Mouse (Mus musculus) forebrain, embryonic 10.5 days (tissue): ENCODE measurements at regions not wholly inside any gene's neighbourhood (a gene's known extent, or its start where the extent isn't known, plus 50 kb on each side); places are given as distances from the start of the nearest gene placed in this dataset.

Experiments used
- DNase-seq: peaks from one replicate; pipeline ENCODE4 v3.0.0-alpha.2; 2017; ENCODE audit warnings: low spot score; ENCODE audit errors: extremely low spot score
- H3K27ac ChIP-seq: fragments of 300-500 bp; sonication (generic); 2 replicates; pipeline ENCODE4 v1.5.1; 2016; ENCODE audit warnings: mild to moderate bottlenecking
- H3K27me3 ChIP-seq: fragments of 300-500 bp; sonication (generic); 2 replicates; pipeline ENCODE4 v1.6.1; 2016; ENCODE audit warnings: mild to moderate bottlenecking; ENCODE audit not compliant: poor library complexity, severe bottlenecking
- H3K36me3 ChIP-seq: fragments of 300-500 bp; sonication (generic); replicated peaks from 2 replicates; pipeline ENCODE4 v1.6.1; 2016; ENCODE audit warnings: mild to moderate bottlenecking, moderate library complexity
- H3K4me1 ChIP-seq: fragments of 300-500 bp; sonication (generic); 2 replicates; pipeline ENCODE4 v1.6.1; 2016
- H3K4me3 ChIP-seq: fragments of 300-500 bp; sonication (generic); 2 replicates; pipeline ENCODE4 v1.5.1; 2016; ENCODE audit warnings: mild to moderate bottlenecking, moderate library complexity
- H3K9me3 ChIP-seq: fragments of 300-500 bp; sonication (generic); 2 replicates; pipeline ENCODE4 v1.6.1; 2016; ENCODE audit warnings: mild to moderate bottlenecking, moderate library complexity
- WGBS: fragments of 180-500 bp; shearing (Covaris S2); methylation state at CpG from one replicate; pipeline ENCODE4 v1.1.7; 2016; 5-methylcytosine and 5-hydroxymethylcytosine counted together

DNA sequence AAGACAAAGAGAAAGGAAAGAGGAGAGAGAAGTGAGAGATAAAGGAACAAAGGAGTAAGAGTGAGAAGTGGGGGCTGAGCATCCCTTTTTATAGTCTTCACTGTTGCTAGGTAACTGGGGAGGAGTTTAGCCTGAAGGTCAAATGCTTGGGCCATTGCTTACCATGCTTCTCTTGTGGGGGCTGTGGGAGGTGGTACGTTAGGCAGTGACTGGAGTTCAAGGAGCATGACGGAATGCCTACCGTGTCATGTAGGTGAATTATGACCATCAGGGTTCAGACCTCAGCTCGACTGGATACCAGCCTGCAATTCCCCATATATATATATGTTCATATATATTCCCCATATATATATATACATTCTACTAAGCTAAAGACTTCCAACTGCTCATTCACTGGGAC is 571.8 kb downstream of the Trib2 start:
- no peaks in the 10 kb centered on the region for H3K36me3 ChIP-seq
- H3K9me3 ChIP-seq = no peaks in the 10 kb centered on the region
- H3K4me1 ChIP-seq = no peaks in the 10 kb centered on the region
- WGBS = 90% methylated on average over 4 of the region's 4 CpGs
- DNase-seq = no peak
- H3K27ac ChIP-seq = no peak overlapping the region
- no peaks in the 10 kb centered on the region for H3K27me3 ChIP-seq
- H3K4me3 ChIP-seq = no peak overlapping the region

DNA sequence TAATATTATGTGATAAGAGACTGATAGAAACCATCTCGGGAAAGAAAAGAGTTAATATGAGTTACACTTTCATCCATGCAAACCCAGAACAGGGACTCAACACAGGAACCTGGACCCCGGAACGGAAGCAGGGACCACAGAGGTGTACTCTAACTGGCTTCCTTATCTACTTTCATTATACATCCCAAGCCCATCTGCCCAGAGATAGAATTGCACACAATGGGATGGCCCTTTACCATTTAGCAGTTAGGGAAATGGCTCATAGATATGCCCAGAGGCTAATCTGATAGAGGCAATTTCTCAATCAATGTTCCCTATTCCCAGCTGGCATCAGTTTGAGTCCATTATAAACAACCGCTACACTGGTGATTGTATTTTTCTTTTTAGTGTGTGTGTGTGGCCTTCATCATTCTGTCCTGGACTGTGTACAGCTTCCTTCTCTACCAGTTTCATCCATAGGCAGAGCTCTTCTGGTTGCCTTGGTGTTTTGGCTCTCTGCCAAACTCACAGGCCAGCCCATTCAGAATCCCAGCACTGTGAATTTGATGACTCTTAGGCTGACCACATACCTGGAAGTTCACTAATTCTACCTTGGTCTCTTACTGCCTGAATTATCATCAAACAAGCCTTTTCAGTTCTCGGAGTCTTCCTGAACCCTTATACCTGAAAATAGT is 594.1 kb downstream of the Trib2 start:
- H3K36me3 ChIP-seq = no peaks in the 10 kb centered on the region
- H3K4me1 ChIP-seq = peaks cover 6% of the 10 kb centered on the region; the same call in 1 of the 2 replicates
- no peak overlapping the region for H3K27ac ChIP-seq
- H3K27me3 ChIP-seq = no peaks in the 10 kb centered on the region
- no peak for DNase-seq
- WGBS = 94% methylated on average over 5 of the region's 5 CpGs
- H3K9me3 ChIP-seq = no peaks in the 10 kb centered on the region
- no peak overlapping the region for H3K4me3 ChIP-seq

DNA sequence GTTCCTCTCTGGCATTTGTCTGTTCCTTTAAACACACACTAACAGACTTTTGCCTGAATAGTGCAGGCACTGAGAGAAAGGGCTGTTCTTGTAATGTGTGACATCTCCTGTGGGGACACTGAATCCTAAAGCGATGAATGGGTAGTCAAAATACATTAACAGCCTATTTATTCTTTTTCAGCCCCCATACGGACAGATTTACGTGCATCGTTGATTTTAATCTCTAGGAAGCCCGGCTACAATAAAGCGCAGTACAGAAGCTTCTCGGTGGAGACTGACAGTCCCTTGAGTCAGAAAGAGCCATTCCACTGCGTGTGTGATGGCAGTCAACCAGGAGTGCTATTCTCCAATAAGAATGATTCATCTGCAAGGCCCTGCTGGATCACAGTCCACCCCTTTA is 598.2 kb downstream of the Trib2 start:
- Histone ChIP-seq H3K9me3 (no peaks in the 10 kb centered on the region), H3K27ac (no peak overlapping the region), H3K4me1 (peaks cover 6% of the 10 kb centered on the region; the same call in 1 of the 2 replicates), H3K27me3 (no peaks in the 10 kb centered on the region), H3K4me3 (no peak overlapping the region; the same call in 1 of the 2 replicates), H3K36me3 (no peaks in the 10 kb centered on the region)
- WGBS = 47% methylated on average over 8 of the region's 8 CpGs
- DNase-seq = no peak

DNA sequence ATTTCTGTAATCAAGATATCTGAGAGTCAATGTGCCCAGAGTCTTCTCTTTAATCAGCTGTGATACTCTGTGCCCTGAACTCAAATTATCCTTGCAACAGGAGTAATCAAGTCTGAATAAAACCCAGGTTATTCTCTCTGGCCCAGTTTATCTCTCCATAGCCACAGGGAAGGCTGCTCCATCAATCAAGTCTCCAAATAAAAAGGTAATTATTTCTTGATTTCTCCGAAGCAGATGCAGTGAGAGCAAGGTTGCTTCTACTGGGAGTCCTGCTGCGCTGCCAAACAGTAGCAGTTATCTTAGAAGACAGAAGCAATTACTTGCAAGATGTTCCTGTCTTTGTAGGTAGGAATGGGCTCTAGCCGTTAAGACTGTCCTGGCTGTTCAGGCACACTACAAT is 600.5 kb downstream of the Trib2 start:
- Histone ChIP-seq H3K27ac (no peak overlapping the region), H3K9me3 (no peaks in the 10 kb centered on the region), H3K27me3 (no peaks in the 10 kb centered on the region), H3K4me1 (peaks cover 6% of the 10 kb centered on the region; the same call in 1 of the 2 replicates), H3K36me3 (no peaks in the 10 kb centered on the region), H3K4me3 (no peak overlapping the region)
- no peak for DNase-seq
- 84% methylated on average over 3 of the region's 3 CpGs for WGBS

DNA sequence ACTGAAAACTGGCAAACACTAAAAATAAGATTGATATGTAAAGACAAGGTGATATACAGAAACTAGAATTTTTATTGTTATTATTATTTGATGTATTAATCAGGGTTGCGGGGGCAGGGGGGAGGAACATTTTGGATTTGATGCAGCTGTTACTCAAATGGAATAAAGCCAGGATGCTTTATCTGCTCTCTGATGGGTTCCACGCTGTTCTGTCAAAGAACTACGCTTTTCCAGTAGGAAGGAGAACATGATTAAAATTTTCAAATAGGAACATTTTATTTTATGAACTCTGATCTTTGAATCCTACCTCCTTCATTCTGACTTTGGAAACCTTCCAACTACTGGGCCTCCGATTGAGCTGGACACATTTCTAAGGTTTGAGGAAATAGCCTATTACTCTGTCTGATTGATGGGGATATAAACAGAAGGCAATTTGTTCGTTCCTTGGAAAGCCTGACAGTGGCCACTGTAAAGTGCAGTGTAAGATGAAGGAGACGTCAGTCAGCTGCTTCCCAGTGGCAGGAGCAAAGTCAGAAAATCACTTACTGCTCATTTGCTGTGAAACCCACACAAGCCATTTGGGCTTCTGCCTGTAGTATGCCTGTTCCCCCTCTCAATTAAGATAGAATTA is 642.2 kb downstream of the Trib2 start:
- Histone ChIP-seq H3K27me3 (no peaks in the 10 kb centered on the region), H3K4me3 (no peak overlapping the region), H3K4me1 (no peaks in the 10 kb centered on the region), H3K27ac (no peak overlapping the region), H3K9me3 (no peaks in the 10 kb centered on the region), H3K36me3 (no peaks in the 10 kb centered on the region)
- 86% methylated on average over 6 of the region's 6 CpGs for WGBS
- DNase-seq = no peak

DNA sequence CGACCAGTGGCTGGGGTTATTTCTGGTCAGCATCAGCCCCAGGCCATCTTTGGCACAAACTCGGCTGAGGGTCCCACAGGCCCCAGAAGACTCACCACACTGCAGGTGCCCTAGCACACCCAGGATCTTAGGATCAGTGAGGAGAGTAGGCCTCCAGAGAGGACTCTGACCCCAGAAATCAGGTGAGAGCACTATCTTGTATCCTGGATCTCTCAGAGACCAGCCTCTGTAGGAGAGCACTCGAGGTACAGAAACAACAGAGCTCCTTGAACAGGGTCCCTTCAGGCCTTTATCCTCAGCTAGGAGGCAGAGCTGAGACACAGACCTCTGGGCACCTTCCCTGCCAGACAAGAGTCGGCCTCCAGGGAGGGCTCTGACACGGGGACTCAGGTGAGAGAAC is 654.1 kb downstream of the Trib2 start:
- WGBS = 88% methylated on average over 5 of the region's 5 CpGs
- no peak for DNase-seq
- Histone ChIP-seq H3K36me3 (no peaks in the 10 kb centered on the region), H3K4me1 (no peaks in the 10 kb centered on the region), H3K27ac (no peak overlapping the region), H3K27me3 (no peaks in the 10 kb centered on the region), H3K4me3 (no peak overlapping the region), H3K9me3 (no peaks in the 10 kb centered on the region)

DNA sequence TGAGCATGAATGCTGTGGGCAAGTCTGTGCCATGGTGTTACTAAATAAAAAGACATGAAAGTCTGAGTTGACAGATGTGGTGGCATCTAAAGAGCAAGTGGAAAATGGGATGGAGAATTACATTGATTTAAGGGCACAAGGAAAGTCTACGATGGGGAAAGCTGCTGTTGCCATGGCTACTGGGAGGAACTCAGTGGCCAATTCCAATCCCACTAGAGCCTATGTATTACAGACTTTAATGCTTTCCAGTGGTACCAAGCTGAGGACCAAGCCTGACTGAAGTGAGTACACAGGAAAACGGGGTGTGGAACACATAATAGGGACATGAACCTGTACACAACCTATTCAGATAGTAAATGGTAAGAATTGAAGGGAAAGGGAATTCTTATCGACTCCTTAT is 654.9 kb downstream of the Trib2 start:
- WGBS = 89% methylated on average over 3 of the region's 3 CpGs
- Histone ChIP-seq H3K4me1 (no peaks in the 10 kb centered on the region), H3K4me3 (no peak overlapping the region), H3K36me3 (no peaks in the 10 kb centered on the region), H3K27me3 (no peaks in the 10 kb centered on the region), H3K9me3 (no peaks in the 10 kb centered on the region), H3K27ac (no peak overlapping the region)
- DNase-seq = no peak

DNA sequence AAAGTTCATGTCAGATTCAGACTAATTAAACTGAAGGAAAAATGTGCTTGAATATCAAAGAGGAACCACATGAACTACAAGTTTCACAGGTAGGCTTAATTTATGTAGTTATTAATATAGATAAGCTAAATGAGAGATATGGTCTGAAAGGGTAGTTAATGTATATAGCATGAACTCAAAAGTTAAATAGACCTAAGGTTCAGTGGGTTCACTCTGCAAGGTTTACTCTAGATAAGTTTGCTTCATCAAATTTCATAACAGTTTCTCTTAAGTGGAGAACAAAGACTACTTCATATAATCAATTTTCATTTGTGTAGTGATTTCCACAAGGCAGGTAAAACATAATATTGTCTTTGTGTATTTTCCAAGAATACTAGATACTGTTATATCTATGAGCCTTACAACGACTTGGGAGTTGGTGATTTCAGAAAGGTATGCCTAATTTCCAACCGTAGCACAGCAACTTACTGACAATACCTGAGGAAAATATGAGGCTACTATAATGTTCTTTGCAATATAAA is 656.2 kb downstream of the Trib2 start:
- H3K36me3 ChIP-seq = no peaks in the 10 kb centered on the region
- H3K27ac ChIP-seq = no peak overlapping the region
- H3K4me3 ChIP-seq = no peak overlapping the region
- no peaks in the 10 kb centered on the region for H3K4me1 ChIP-seq
- no peak for DNase-seq
- no peaks in the 10 kb centered on the region for H3K9me3 ChIP-seq
- H3K27me3 ChIP-seq = no peaks in the 10 kb centered on the region
- 93% methylated on average over 2 of the region's 2 CpGs for WGBS

DNA sequence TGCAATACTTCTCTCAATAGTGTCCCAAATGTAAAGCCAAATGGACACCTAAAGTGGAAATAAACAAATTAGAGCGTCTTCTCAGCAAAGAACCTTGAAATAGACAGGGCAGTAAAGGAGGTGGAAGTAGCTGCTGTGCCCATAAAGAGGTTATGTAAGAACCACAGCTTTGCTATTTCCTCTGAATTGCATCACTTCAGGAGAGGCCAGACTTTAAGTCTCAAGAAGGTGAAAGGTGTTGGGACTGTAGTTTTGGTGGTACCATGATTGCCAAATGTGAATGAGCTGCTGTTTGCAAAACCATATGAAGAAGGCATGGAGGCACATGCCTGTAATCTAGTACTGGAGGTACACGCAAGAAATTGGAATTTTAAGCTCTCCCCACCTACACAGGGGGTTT is 670.3 kb downstream of the Trib2 start:
- Histone ChIP-seq H3K36me3 (no peaks in the 10 kb centered on the region), H3K4me3 (no peak overlapping the region), H3K27me3 (no peaks in the 10 kb centered on the region), H3K27ac (no peak overlapping the region), H3K9me3 (no peaks in the 10 kb centered on the region), H3K4me1 (no peaks in the 10 kb centered on the region)
- DNase-seq = no peak
- WGBS = 81% methylated on average over 2 of the region's 2 CpGs

DNA sequence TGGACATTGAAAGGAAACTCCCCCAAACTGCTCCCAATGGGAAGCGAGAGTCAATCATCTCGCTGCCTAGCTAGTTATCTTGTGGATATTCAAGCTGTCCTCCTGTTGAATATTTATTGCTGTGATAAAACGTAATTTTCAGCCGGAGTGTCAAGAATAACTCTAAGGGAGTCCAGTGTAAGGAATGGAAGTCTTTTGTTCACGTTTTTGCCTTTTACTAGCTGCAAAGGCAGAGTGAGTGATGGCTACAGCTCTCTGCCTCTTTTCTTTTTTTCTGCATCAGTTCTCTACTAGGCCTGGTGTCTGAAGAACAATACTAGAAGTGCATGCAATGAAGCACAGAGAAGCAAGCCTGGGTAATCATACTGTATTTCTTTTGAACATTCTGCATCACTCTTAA is 679.7 kb downstream of the Trib2 start:
- Histone ChIP-seq H3K4me1 (no peaks in the 10 kb centered on the region), H3K36me3 (no peaks in the 10 kb centered on the region), H3K9me3 (no peaks in the 10 kb centered on the region; the same call in 1 of the 2 replicates), H3K27me3 (no peaks in the 10 kb centered on the region), H3K4me3 (no peak overlapping the region), H3K27ac (no peak overlapping the region)
- no peak for DNase-seq
- 88% methylated on average over 5 of the region's 5 CpGs for WGBS

DNA sequence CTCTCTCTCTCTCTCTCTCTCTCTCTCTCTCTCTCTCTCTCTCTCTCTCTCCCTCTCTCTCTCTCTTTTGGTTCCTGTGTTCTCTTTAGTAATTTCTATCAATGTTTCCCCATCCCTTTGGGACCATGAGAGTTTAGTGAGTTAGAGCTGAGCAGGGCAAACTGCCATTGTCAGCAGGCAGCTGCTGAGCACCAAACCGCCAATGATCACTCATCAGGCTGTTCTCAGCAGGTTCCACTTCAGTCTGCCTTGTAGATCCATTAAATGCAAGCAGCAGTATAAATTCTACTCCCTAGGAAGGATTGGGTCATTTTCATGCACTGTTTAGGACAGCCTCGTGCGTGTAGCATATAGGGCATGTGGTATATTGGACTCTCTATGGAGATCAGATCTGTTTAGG is 692.5 kb downstream of the Trib2 start:
- no peaks in the 10 kb centered on the region for H3K27me3 ChIP-seq
- DNase-seq = no peak
- no peak overlapping the region for H3K4me3 ChIP-seq
- no peaks in the 10 kb centered on the region for H3K36me3 ChIP-seq
- no peak overlapping the region for H3K27ac ChIP-seq
- no peaks in the 10 kb centered on the region for H3K4me1 ChIP-seq
- no peaks in the 10 kb centered on the region for H3K9me3 ChIP-seq
- WGBS = 80% methylated on average over 3 of the region's 3 CpGs

DNA sequence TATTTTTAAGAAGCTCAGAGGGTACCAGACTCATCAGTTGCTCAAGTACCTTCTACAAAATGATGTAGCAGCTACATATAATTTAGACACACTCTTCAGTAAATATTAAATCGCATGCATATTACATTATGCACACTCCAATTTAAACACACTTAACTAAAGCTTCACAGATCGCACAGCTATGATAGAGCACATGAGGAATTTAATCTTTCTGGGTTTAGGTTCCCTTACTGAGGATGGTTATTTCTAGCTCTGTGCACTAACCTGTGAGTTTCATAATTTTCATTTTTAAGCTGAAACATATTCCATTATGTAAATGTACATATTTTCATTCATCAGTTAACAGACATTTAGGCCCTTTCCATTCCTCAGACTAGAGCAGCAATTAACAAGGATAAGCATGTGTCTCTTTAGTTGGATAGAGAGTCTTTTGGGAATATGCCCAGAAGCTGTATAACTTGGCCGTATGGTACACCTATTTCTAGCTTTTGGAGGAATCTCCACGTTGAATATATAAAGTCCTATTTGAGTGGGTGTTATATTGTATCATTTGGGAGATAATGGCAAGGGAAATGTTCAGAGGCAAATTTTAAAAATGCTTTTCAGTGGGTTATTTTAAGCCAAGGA is 694.0 kb downstream of the Trib2 start:
- Histone ChIP-seq H3K4me1 (no peaks in the 10 kb centered on the region), H3K9me3 (no peaks in the 10 kb centered on the region), H3K27me3 (no peaks in the 10 kb centered on the region), H3K4me3 (no peak overlapping the region), H3K27ac (no peak overlapping the region), H3K36me3 (no peaks in the 10 kb centered on the region)
- no peak for DNase-seq
- WGBS = 85% methylated on average over 4 of the region's 4 CpGs

DNA sequence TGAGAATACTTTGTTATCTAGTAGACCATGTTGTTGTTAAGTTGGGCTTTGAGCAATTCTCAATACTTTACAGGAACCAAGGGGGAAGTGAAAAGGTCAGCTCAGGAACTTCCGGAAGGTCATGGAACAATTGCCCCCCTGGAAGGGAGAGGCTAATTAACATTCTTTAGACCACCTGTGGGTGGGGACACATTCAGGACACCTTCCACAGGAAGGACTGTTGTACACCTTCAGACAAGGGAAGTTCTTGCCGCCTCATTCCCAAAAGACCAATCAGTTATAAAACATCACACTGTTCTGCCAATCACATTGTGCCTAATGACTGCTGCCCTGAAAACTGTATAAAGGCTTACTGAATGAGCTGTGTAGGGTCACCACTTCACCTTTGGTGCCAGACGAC is 701.2 kb downstream of the Trib2 start:
- Histone ChIP-seq H3K9me3 (no peaks in the 10 kb centered on the region), H3K4me1 (no peaks in the 10 kb centered on the region), H3K27ac (no peak overlapping the region), H3K4me3 (no peak overlapping the region), H3K36me3 (no peaks in the 10 kb centered on the region), H3K27me3 (no peaks in the 10 kb centered on the region)
- 86% methylated on average over 3 of the region's 3 CpGs for WGBS
- DNase-seq = no peak
